Mouse (Mus musculus) right cerebral cortex, adult 18-20 months (tissue): ENCODE data around the gene Gm6096.
A peak's percentile ranks its signal among the peaks of the same experiment; 100 is the strongest.
"Not testable (repeated sequence)": the region's sequence is repeated elsewhere in the genome, so short reads cannot be mapped to it uniquely, and the experiment has no call there.

Source experiments
- DNase-seq: peaks from one replicate; pipeline ENCODE4 v3.0.0; 2022; ENCODE audit warnings: mixed read lengths

The Gm6096 gene

DNA sequence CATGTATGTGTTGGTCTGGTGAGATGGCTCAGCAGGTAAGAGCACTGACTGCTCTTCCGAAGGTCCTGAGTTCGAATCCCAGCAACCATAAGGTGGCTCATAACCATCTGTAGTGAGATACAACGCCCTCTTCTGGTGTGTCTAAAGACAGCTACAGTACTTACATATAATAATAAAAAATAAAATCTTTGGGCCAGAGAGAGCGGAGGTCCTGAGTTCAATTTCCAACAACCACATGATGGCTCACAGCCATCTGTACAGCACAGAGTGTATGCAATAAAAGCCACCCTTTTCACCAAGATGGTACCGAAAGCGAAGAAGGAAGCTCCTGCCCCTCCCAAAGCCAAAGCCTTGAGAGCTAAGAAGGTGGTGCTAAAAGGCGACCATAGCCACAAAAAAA lies at the start of gene Gm6096:
Gene Gm6096, plus strand, starts transcription at position 301 of the 400 bp plus-strand sequence.
- no peak for DNase-seq

DNA sequence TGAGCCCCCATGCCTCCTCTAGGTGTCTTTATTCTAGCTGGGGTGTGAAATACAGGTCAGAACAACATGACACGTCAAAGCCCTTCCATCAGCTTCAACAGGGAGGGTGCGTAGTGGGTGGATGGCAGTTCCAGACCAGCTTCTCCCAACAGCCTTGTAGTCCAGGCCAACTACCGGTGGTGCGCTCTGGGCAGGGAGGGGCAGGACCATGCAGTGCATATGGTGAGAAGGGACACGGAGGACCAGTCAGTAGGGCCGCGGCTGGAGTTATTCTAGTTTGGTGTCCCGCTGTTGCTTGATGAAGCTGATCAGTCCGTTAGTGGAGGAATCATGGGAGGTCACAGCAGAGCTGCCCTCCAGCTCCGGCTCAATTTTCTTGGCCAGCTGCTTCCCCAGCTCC lies 48.7 kb upstream of the Gm6096 start:
- not testable (repeated sequence) for DNase-seq

- no peak for DNase-seq
These were observed 44.5 kb upstream of the Gm6096 start for GRCm38 (mm10) chr7:34206331-34206730.

GRCm38 (mm10) chr7:34208027-34208745 lies 42.7 kb upstream of the Gm6096 start:
- DNase-seq, result no peak

- no peak for DNase-seq
These were observed 37.6 kb upstream of the Gm6096 start for GRCm38 (mm10) chr7:34213281-34213680.

DNA sequence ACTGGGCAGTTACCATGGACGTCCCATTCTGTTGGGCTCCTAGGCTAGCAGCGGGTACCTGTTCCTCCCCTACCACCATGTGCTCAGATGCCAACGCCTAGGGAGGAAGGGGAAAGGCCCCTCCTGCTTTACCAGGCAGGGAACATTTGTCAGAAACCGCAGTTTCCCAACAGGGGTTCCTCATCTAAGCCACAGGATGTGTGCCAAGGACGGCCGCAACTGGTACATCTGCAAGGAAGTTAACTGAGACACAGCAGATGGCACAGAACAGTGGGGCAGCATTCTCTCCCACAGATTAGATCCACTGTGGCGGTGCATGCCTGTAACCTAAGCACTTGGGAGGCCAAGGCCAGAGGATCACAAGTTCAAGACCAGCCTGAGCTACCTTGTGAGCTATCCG lies 36.2 kb upstream of the Gm6096 start:
- no peak for DNase-seq

DNA sequence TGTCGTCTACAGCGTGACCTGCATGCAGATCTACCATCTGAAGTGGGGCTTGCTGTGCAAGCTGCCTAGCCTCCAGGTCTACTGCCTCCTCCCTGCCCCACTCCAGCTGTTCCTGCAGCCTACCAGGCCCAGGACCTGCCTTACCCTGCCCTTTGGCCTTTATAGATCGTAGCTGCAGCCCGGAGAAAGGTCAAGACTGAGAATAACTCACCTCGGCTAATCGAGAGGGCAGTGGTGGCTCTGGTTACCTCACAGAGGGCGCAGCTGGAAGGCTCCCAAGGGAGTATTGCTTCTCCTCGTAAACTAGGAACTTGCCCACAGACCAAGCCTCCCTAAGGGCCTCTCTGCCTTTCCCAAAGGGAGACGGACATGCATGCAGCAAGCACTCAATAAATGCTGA lies 35.4 kb upstream of the Gm6096 start:
- no peak for DNase-seq

DNA sequence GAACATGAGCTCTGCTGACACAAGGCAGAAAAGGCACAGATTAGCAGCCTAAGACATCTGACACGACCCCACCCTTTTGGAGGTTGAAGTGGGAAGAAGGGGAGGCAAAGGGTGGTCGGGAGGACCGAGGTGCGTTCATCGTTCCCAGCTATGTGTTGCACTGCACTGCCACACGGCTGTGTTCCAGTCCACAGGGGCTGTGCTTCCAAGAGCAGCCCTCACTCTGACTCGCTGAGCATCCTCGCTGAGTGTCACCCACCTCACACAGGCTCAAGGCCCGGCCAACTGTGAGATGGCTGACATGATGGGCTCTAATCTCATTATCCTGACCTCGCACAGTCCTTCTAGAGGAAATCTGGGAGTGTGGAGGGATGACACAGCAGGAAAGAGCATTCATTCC lies 34.4 kb upstream of the Gm6096 start:
- DNase-seq, result no peak

GRCm38 (mm10) chr7:34218496-34218895 lies 32.3 kb upstream of the Gm6096 start:
- DNase-seq, result no peak

- DNase-seq, result no peak
These were observed 29.1 kb upstream of the Gm6096 start for GRCm38 (mm10) chr7:34221594-34222250.

GRCm38 (mm10) chr7:34222340-34222739 lies 28.5 kb upstream of the Gm6096 start:
- no peak for DNase-seq

DNA sequence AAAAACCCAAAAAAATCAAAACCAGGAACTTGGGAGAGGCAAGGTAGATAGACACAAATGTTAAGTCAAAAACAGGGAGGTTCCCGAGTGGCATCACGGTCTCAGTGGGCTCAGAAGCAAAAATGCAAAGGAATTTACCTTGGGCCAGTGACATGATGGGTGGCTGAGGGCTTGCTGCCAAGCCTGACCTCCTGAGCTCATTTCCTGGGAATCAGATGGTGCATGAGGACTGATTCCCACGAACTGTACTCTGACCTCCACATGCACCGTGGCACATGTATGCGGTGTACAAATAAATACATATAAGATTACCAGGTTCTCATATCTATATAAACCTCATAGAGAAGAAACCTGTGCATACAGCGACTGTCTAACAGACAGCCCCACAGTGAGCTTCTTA lies 26.5 kb upstream of the Gm6096 start:
- no peak for DNase-seq

- DNase-seq, result peak; percentile 58
These were observed 24.8 kb upstream of the Gm6096 start for GRCm38 (mm10) chr7:34226086-34226485.

GRCm38 (mm10) chr7:34226846-34227245 lies 24.0 kb upstream of the Gm6096 start:
- no peak for DNase-seq

GRCm38 (mm10) chr7:34228641-34229040 lies 22.2 kb upstream of the Gm6096 start:
- DNase-seq, result no peak

GRCm38 (mm10) chr7:34229153-34229552 lies 21.7 kb upstream of the Gm6096 start:
- DNase-seq, result no peak

- DNase-seq, result peak; percentile 77
These were observed 21.1 kb upstream of the Gm6096 start for GRCm38 (mm10) chr7:34229691-34230111.

GRCm38 (mm10) chr7:34230116-34230515 lies 20.7 kb upstream of the Gm6096 start, which contains the start of gene Gpi1:
Gene Gpi1 (minus strand): TSS chr7:34230336.
- peak; percentile 82 for DNase-seq

GRCm38 (mm10) chr7:34232785-34233725 lies 17.8 kb upstream of the Gm6096 start:
- no peak for DNase-seq

DNA sequence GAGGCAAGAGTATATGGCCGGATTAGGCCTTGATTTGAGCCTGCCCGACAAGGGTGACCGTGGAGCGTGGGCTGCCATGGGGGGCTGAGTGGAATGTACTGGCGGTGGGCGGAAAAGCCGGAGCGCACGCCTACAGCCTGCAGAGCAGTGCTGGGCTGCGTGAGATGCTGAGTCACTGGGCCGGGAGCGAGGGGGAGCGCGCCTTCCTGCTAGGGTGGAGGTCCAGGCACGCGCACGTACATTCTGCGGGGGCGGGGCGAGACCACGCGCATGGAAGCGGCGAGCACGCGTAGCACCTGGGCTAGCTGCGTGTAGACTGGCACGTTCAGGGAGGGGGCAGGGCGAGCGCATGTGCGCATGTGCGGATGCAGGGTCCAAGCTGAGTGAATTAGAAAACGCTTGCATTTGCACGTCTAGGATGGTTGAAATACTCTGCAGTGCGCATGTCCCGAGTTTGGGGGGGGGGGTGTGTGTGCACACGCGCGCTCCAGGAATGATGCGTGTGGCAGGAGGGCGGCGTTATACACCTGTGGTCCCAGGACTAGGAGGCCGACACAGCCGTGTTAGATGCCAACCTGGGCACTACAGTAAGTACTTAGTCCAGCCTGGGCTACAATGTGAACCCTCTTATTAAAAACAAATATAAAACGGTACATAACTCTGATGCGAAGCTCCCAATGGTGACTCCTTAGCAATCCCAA lies 16.8 kb upstream of the Gm6096 start:
- peak; percentile 100 for DNase-seq

DNA sequence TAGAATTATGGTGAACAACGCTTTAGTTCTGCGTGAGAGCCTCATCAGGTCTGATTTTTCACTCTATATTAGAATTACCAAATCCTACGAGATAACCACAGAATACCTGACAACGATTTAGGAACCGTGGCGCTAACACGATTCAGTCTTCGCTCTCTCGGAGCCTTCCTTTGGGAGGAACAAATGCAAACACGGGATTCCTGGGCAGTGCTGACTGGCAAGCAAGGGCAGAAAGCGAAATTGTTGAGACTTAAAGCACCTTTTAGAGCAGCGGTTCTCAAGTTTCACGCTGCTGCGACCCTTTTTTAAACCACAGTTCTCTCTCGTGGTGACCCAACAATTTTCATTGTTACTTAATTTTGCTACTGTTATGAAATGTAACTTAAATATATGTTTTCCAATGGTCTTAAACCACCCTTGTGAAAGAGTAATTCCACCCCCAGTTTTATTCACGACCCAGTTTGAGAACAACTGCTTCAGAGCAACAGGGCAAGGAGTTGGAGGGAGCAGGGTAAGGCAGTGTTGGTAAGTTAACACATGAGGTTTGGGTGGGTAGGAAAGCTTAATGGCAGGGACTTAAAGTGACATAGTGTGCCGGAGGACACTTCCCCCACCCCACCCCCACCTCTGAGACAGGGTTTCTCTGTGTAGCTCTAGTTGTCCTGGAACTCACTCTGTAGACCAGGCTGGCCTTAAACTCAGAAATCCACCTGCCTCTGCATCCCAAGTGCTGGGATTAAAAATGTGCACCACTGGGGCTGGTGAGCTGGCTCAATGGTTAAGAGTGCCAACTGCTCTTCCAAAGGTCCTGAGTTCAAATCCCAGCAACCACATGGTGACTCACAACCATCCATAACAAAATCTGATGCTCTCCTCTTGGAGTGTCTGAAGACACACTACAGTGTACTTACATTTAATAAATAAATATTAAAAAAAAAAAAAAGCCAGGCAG lies 16.0 kb upstream of the Gm6096 start:
- DNase-seq, result no peak
